Mouse (Mus musculus) layer of hippocampus, adult 8-10 months (tissue): ENCODE results near the gene Cbwd1. TPM values are rescaled to one million over a fixed set of nuclear protein-coding genes. Genes with fewer than 3 reads are reported as not detected.
"Not testable (repeated sequence)": the region's sequence is repeated elsewhere in the genome, so short reads cannot be mapped to it uniquely, and the experiment has no call there.

Experiments
- DNase-seq, 2 experiments: peaks; one replicate each; pipeline ENCODE4 v3.0.0; 2022; ENCODE audit warnings: low spot score in 2 of 2
- microRNA-seq, 2 experiments: library from miRNA; unstranded; fragments of <30 nt; microRNA quantifications; one replicate each; pipeline ENCODE4 v1.2.0; 2022
- total RNA-seq, 4 experiments: library from RNA; stranded (reverse); gene quantifications; 2 replicates each; pipeline ENCODE4 v1.2.4; 2022

The Cbwd1 gene
- total RNA-seq, 4 experiments from 2014 or later: 13.4 to 18.0 (median 15.0) TPM

- DNase-seq: no peak
These were observed 62.5 kb downstream of the Cbwd1 start for GRCm38 (mm10) chr19:24898737-24899577.

- no peak for DNase-seq
These were observed 63.3 kb downstream of the Cbwd1 start for GRCm38 (mm10) chr19:24897896-24898736.

- DNase-seq: no peak
These were observed 64.2 kb downstream of the Cbwd1 start for GRCm38 (mm10) chr19:24897006-24897895.

- no peak for DNase-seq
These were observed 64.9 kb downstream of the Cbwd1 start for GRCm38 (mm10) chr19:24896536-24896935.

GRCm38 (mm10) chr19:24886888-24887287 lies 74.5 kb downstream of the Cbwd1 start:
- no peak for DNase-seq

GRCm38 (mm10) chr19:24885504-24885903 lies 75.9 kb downstream of the Cbwd1 start:
- DNase-seq: peak in 1 of 2 experiments; percentile 70

GRCm38 (mm10) chr19:24881237-24881636 lies 80.2 kb downstream of the Cbwd1 start:
- DNase-seq: no peak

GRCm38 (mm10) chr19:24875129-24875870 lies 86.1 kb downstream of the Cbwd1 start, which contains the start of gene Gm10053:
TSS of gene Gm10053 (plus strand) at chr19:24875686.
- DNase-seq: not testable (repeated sequence)

- no peak for DNase-seq
These were observed 87.5 kb downstream of the Cbwd1 start for GRCm38 (mm10) chr19:24873873-24874272.

- peak; percentile 42 to 83 for DNase-seq
These were observed 90.3 kb downstream of the Cbwd1 start for GRCm38 (mm10) chr19:24871037-24871635.

Small RNAs within 50 kb of the gene (microRNA-seq; reads per million reads assigned to microRNA genes)
- gene Mir3084-1: 0 reads per million in 2 experiments

Other genes with a start within 250 kb of the Cbwd1 start
- gene Pgm5, start 99.8 kb downstream of the Cbwd1 start, total RNA-seq: 1 to 10 TPM; 4.2 to 6.2 (median 5.7) TPM
- 100 to 1,000 TPM; 158 to 199 (median 174) TPM for gene Gm10053, start 85.9 kb downstream of the Cbwd1 start, total RNA-seq
- not detected for gene Foxd4, start 60.4 kb downstream of the Cbwd1 start, total RNA-seq
- gene Dock8, start 37.9 kb upstream of the Cbwd1 start, total RNA-seq: 10 to 100 TPM in 1 of 4 experiments, 1 to 10 TPM in 3; 3.7 to 12.1 (median 7.7) TPM